19 mouse cellular contexts compared by ENCODE assay signal in the genomic region with DNA sequence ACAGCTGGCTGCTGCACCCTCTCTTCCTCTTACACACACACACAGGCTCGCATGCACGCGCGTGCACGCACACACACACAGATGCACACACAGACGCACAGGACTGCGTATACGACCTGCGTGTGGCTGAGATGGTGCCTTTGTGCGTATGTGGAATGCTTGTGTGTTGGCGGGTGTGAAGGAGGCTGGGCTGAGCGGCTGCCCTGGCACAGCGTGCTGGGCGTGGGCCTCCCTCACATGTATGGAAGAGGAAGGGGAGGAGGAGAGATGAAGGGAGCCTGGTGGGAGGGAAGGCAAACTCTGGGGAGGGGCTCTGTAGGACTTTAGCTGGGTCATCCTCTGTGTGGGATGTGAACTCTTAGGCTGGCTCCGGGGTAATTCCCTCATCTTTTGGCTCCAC. TPM values are rescaled to one million over a fixed set of nuclear protein-coding genes. Genes with fewer than 3 reads are reported as not detected.
DNase-seq lines count a peak whose midpoint lies in the region.
"Had no signal": no experiment of that assay in that cellular context is flagged by ENCODE, and none has a peak within 500 bp of the region (broad histone marks: within the 10 kb centered on the region; RNA-seq: fewer than 3 reads in every experiment).

No protein-coding gene starts in this region.

- peak; percentile 34 for DNase-seq in cerebellum, adult 11-12 months
- DNase-seq in cerebellum, postnatal 4 days (ENCODE audit: low spot score in 2 of 2): no peak
- DNase-seq in layer of hippocampus, adult 9-11 months: peak; percentile 66
- no peak for DNase-seq in layer of hippocampus, postnatal 25 days (ENCODE audit: extremely low spot score in 1 of 2, low spot score in 1 of 2)
- peak; percentile 77 to 81 for DNase-seq in right cerebral cortex, adult 2 months (ENCODE audit: low spot score in 2 of 2)
- no peak for DNase-seq in right cerebral cortex, postnatal 14 days
- no peak for DNase-seq in thymus, postnatal 4 days
- no peak for DNase-seq in ovary, postnatal 10 days (ENCODE audit: low spot score)
- DNase-seq: adrenal gland, postnatal 10 days; cerebellum, postnatal 25 days; forebrain, postnatal 0 days; heart, adult 18-20 months; kidney, adult 8-10 months; kidney, postnatal 36 days; lung, postnatal 14 days; retina, postnatal 1 day; thymus, postnatal 36 days had no signal

RNA-seq across cellular contexts. Expression of gene Chrm4, which starts 1.6 kb away (rescaled TPM):
- total RNA-seq in layer of hippocampus, postnatal 25 days (2021): 10 to 100 TPM; 21.5 to 26.1 TPM
- total RNA-seq: gastrocnemius, adult 8-10 months; heart, adult 18-20 months had no signal

RNA-seq across cellular contexts. Expression of gene Mdk, which starts 6.7 kb away (rescaled TPM):
- 10 to 100 TPM; 25.5 to 33.2 TPM for total RNA-seq in layer of hippocampus, postnatal 25 days (2021)

RNA-seq across cellular contexts. Expression of gene Gm9821, which starts 20.1 kb away (rescaled TPM):
- total RNA-seq in layer of hippocampus, postnatal 25 days (2021): not detected
- total RNA-seq: adrenal gland, postnatal 10 days; forebrain, postnatal 0 days; gastrocnemius, adult 8-10 months; heart, adult 18-20 months; layer of hippocampus, postnatal 36 days had no signal

RNA-seq across cellular contexts. Expression of gene Dgkz, which starts 50.2 kb away (rescaled TPM):
- total RNA-seq in layer of hippocampus, postnatal 25 days (2021): 100 to 1,000 TPM; 479 to 537 TPM

Comparison
In these comparisons a context has a peak if more than half of its experiments do, and no peak if none do; other contexts are left out.
1. DNase-seq: peak in cerebellum, adult 11-12 months (single experiment), layer of hippocampus, adult 9-11 months (single experiment) and right cerebral cortex, adult 2 months (2 of 2); none in cerebellum, postnatal 4 days (0 of 2), layer of hippocampus, postnatal 25 days (0 of 2), right cerebral cortex, postnatal 14 days (single experiment), thymus, postnatal 4 days (single experiment) and ovary, postnatal 10 days (single experiment).